15 mouse cellular contexts compared by ENCODE assay signal in genomic region chrX:86955126-86955525, GRCm38 (mm10).
"Had no signal": no experiment of that assay in that cellular context is flagged by ENCODE, and none has a peak within 500 bp of the region (broad histone marks: within the 10 kb centered on the region; RNA-seq: fewer than 3 reads in every experiment).

No protein-coding gene starts in this region.

- H3K36me3 ChIP-seq: limb, embryonic 15.5 days; liver, embryonic 12.5 days; midbrain, embryonic 10.5 days; neural tube, embryonic 13.5 days had no signal

- DNase-seq: kidney, adult 9 months; kidney, postnatal 36 days; layer of hippocampus, adult 9-11 months; layer of hippocampus, postnatal 36 days; lung, embryonic 14.5 days; lung, postnatal 10 days; lung, postnatal 4 days; thymus, adult 18-20 months; thymus, postnatal 14 days had no signal

- ATAC-seq: liver, embryonic 12.5 days had no signal

- H3K4me2 ChIP-seq: limb, embryonic 15.5 days; liver, embryonic 12.5 days; lung, embryonic 14.5 days; neural tube, embryonic 13.5 days had no signal

- H3K9me3 ChIP-seq: limb, embryonic 15.5 days; liver, embryonic 12.5 days; midbrain, embryonic 10.5 days; neural tube, embryonic 13.5 days had no signal

- H3K4me3 ChIP-seq: limb, embryonic 15.5 days; liver, embryonic 12.5 days; midbrain, embryonic 10.5 days; myocyte; neural tube, embryonic 13.5 days had no signal

- H3K4me1 ChIP-seq: limb, embryonic 15.5 days; liver, embryonic 12.5 days; midbrain, embryonic 10.5 days; neural tube, embryonic 13.5 days had no signal

- H3K9ac ChIP-seq: limb, embryonic 15.5 days; liver, embryonic 12.5 days; lung, embryonic 14.5 days; neural tube, embryonic 13.5 days had no signal

- H3K27me3 ChIP-seq: limb, embryonic 15.5 days; liver, embryonic 12.5 days; neural tube, embryonic 13.5 days had no signal

- H3K27ac ChIP-seq: kidney, postnatal 0 days; limb, embryonic 15.5 days; liver, embryonic 12.5 days; midbrain, embryonic 10.5 days; neural tube, embryonic 13.5 days had no signal
